Mouse (Mus musculus) bone marrow macrophage, adult 2 months (primary cell): Measurements from ENCODE around the gene Tbcc. TPM values are rescaled to one million over a fixed set of nuclear protein-coding genes. Genes with fewer than 3 reads are reported as not detected.

Source experiments
- H3K27ac ChIP-seq: 2 replicates; pipeline ENCODE4 v1.5.1; 2012; ENCODE audit warnings: low read depth, low read length; ENCODE audit not compliant: insufficient read depth
- H3K4me1 ChIP-seq: 2 replicates; pipeline ENCODE4 v1.6.1; 2012; ENCODE audit warnings: low read length; ENCODE audit not compliant: control insufficient read depth, insufficient read depth
- H3K4me3 ChIP-seq: 2 replicates; pipeline ENCODE4 v1.5.1; 2012; ENCODE audit warnings: mild to moderate bottlenecking, low read length, moderate library complexity; ENCODE audit not compliant: insufficient read depth
- CTCF ChIP-seq: IDR thresholded peaks from 2 replicates; pipeline ENCODE4 v1.5.1; 2012; ENCODE audit warnings: low read depth, mild to moderate bottlenecking, low read length, moderate library complexity
- POLR2A ChIP-seq: IDR thresholded peaks from 2 replicates; pipeline ENCODE4 v1.6.1; 2012; ENCODE audit warnings: mild to moderate bottlenecking, low read depth, low read length, borderline replicate concordance
- polyA plus RNA-seq: library from polyadenylated mRNA; stranded (reverse); fragments of >200 nt; gene quantifications from 2 replicates; pipeline ENCODE4 v1.2.4, GENCODE M21; 2012; ENCODE audit not compliant: missing spikeins, insufficient read depth, insufficient read length

The Tbcc gene
- polyA plus RNA-seq, 1 experiment, result 13.6 TPM

GRCm38 (mm10) chr17:46855328-46856106 lies 35.0 kb upstream of the Tbcc start:
- Histone ChIP-seq H3K4me1 (peaks cover 19% of the 10 kb centered on the region), H3K4me3 (peak overlapping the region; percentile 94), H3K27ac (peak overlapping the region; percentile 99)
- TF ChIP-seq CTCF, result no peak

- no peak for TF ChIP-seq CTCF
- TF ChIP-seq POLR2A, result no peak
Observed at GRCm38 (mm10) chr17:46856107-46856388, 34.4 kb upstream of the Tbcc start.

GRCm38 (mm10) chr17:46856471-46857360 lies 33.8 kb upstream of the Tbcc start:
- no peak for TF ChIP-seq POLR2A
- no peak for TF ChIP-seq CTCF
- Histone ChIP-seq H3K4me1 (peaks cover 19% of the 10 kb centered on the region), H3K4me3 (peak overlapping the region; percentile 94), H3K27ac (peak overlapping the region; percentile 99)

More at GRCm38 (mm10) chr17:46856107-46856388, 34.4 kb upstream of the Tbcc start:
- Histone ChIP-seq H3K27ac (peak overlapping the region; percentile 99), H3K4me1 (peaks cover 19% of the 10 kb centered on the region), H3K4me3 (peak overlapping the region; percentile 94)

GRCm38 (mm10) chr17:46857361-46857902 lies 33.1 kb upstream of the Tbcc start:
- Histone ChIP-seq H3K4me3 (peak overlapping the region; percentile 94), H3K4me1 (peaks cover 19% of the 10 kb centered on the region), H3K27ac (peak overlapping the region; percentile 99)
- TF ChIP-seq CTCF (no peak), POLR2A (no peak)

GRCm38 (mm10) chr17:46857903-46858748 lies 32.4 kb upstream of the Tbcc start, which contains the start of gene Bicral:
Gene Bicral, minus strand, starts transcription at chr17:46858482.
- Histone ChIP-seq H3K27ac (peak within 1 kb of the TSS; percentile 99), H3K4me1 (peaks cover 18% of the 10 kb centered on the region), H3K4me3 (peak within 1 kb of the TSS; percentile 94)
- no peak for TF ChIP-seq CTCF
- TF ChIP-seq POLR2A, result no peak

- H3K4me1 ChIP-seq, result peaks cover 14% of the 10 kb centered on the region
- H3K27ac ChIP-seq, result peak overlapping the region; percentile 99
- no peak for TF ChIP-seq POLR2A
- no peak for TF ChIP-seq CTCF
- peak overlapping the region; percentile 94; the same call in 1 of the 2 replicates for H3K4me3 ChIP-seq
Observed at GRCm38 (mm10) chr17:46858749-46859444, 31.6 kb upstream of the Tbcc start.

- no peak overlapping the region for H3K27ac ChIP-seq
- no peak for TF ChIP-seq CTCF
- TF ChIP-seq POLR2A, result no peak
- H3K4me1 ChIP-seq, result peaks cover 5% of the 10 kb centered on the region
- no peak overlapping the region for H3K4me3 ChIP-seq
Observed at GRCm38 (mm10) chr17:46860120-46860519, 30.4 kb upstream of the Tbcc start.

GRCm38 (mm10) chr17:46864566-46865195 lies 25.8 kb upstream of the Tbcc start:
- no peak overlapping the region for H3K27ac ChIP-seq
- peaks cover 19% of the 10 kb centered on the region for H3K4me1 ChIP-seq
- no peak overlapping the region for H3K4me3 ChIP-seq
- TF ChIP-seq POLR2A, result no peak
- no peak for TF ChIP-seq CTCF

GRCm38 (mm10) chr17:46866836-46867235 lies 23.6 kb upstream of the Tbcc start:
- Histone ChIP-seq H3K4me3 (no peak overlapping the region), H3K4me1 (peaks cover 28% of the 10 kb centered on the region), H3K27ac (peak overlapping the region; percentile 60)
- TF ChIP-seq CTCF (no peak), POLR2A (no peak)
